Mouse (Mus musculus) hindbrain, embryonic 13.5 days (tissue): ENCODE results near the gene Atp8a1. TPM values are rescaled to one million over a fixed set of nuclear protein-coding genes. Genes with fewer than 3 reads are reported as not detected.

Experiments
- ATAC-seq: fragments of 200-750 bp; cut with Nextera tagmentation; 2 replicates; pipeline ENCODE4 v1.8.0; 2017; ENCODE audit warnings: moderate TSS enrichment; ENCODE audit not compliant: low FRiP score
- H3K27ac ChIP-seq: fragments of 300-500 bp; sonication (generic); 2 replicates; pipeline ENCODE4 v1.5.1; 2015; ENCODE audit warnings: inconsistent platforms, mild to moderate bottlenecking, moderate library complexity
- H3K27me3 ChIP-seq: fragments of 300-500 bp; sonication (generic); 2 replicates; pipeline ENCODE4 v1.6.1; 2015; ENCODE audit warnings: mild to moderate bottlenecking, inconsistent platforms
- H3K36me3 ChIP-seq: fragments of 300-500 bp; sonication (generic); 2 replicates; pipeline ENCODE4 v1.6.1; 2015; ENCODE audit warnings: mild to moderate bottlenecking, inconsistent platforms
- H3K4me1 ChIP-seq: fragments of 300-500 bp; sonication (generic); replicated peaks from 2 replicates; pipeline ENCODE4 v1.6.1; 2015; ENCODE audit warnings: inconsistent platforms
- H3K4me2 ChIP-seq: fragments of 300-500 bp; sonication (generic); 2 replicates; pipeline ENCODE4 v1.6.1; 2015; ENCODE audit warnings: inconsistent platforms, mild to moderate bottlenecking, moderate library complexity
- H3K4me3 ChIP-seq: fragments of 300-500 bp; sonication (generic); 2 replicates; pipeline ENCODE4 v1.5.1; 2015; ENCODE audit warnings: mild to moderate bottlenecking, inconsistent platforms
- H3K9ac ChIP-seq: fragments of 300-500 bp; sonication (generic); 2 replicates; pipeline ENCODE4 v1.6.1; 2015; ENCODE audit warnings: mild to moderate bottlenecking, inconsistent platforms
- H3K9me3 ChIP-seq: fragments of 300-500 bp; sonication (generic); 2 replicates; pipeline ENCODE4 v1.6.1; 2016; ENCODE audit warnings: inconsistent platforms
- WGBS: fragments of 180-500 bp; shearing (Covaris S2); methylation state at CpG from one replicate; pipeline ENCODE4 v1.1.7; 2015; 5-methylcytosine and 5-hydroxymethylcytosine counted together
- polyA plus RNA-seq: library from polyadenylated mRNA; unstranded; fragments of >200 nt; fragmentation: Nextera tagmentation; extraction: Ambion mirVana; gene quantifications from 2 replicates; pipeline ENCODE4 v1.2.1, GENCODE M21; 2015

The Atp8a1 gene
- polyA plus RNA-seq = 43.8 and 44.7 TPM in 2 replicates

DNA sequence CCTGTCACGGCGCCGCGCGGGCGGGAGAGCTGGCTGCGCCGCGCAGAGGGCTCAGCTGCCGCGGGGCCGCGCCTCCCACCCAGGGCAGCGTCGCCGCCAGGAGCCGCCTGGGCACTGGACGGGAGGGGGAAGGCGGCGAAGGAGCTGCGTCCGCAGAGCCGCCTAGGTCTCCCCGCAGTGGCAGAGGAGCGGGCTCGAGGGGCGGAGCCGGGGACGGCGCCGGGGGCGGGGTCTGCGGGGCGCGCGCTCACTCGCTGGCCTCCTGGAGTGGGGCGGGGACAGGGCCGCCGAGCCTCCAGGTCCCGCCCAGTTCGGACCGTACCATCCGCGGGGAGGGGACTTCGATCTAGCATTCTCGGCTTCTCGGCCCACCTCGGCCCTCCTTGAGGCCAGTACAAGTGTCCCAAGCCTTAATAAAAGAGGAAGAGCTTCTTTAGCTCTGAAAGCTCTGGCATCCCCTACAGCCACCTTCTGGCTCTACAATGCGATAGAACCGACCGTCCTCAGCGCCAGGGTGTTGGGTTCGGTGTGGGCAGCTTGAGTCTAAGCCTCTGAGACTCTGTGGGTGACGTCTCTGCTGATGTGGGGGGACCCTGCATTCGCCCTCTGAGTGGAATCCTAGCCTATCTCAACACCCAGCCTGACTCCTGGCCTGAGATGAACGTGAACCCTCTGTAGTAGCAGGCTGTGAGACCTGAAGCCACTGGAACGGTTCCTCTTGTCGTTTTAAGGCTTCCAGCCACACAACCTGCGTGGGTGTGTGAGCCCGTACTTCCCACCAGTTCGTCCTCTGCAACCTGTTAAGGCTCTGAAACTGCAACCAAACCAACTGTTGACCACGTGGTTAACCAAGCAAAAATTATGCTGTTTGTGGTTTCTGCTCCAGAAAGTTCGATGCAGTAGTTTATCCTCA, at the start of gene Atp8a1:
Gene Atp8a1 (minus strand): TSS at position 182 of the 913 bp plus-strand sequence.
- H3K9ac ChIP-seq = peak within 1 kb of the TSS; percentile 89
- under 1% methylated on average over 50 of the region's 64 CpGs for WGBS

DNA sequence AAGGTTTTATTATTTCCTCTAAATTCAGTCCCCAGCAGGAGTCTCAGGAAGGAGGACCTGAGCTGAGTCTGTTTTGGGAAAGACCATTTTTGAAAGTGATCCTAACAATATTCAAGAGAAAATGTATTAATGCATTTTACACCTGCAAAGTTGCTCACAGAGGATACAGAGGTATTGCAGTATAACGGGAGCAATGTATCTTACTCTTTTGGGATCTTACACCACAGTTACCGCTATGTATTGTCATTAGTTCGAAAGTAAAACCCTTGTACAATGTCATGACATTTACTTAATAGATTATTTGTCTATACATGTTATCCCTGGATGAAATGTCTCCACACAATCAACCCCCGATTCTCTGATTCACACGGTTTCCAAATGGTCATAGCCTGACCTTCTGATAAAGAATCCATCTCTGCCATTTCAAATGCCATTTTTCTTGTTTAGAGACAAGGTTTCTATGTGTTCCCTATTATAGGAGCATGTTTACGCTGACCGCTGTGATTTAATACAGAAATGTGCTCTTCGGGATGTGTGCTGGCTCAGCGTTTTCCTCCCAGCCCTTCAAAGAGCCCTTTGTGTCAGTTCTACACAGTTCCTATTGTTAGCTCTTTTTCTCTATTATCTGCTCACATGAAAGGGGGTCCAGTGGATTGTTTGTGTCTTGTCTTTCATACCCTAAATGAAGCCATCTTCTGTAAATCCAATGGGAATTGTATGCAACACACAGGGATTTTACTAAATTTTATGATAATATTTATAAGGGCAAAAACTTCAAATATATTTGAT, 37.4 kb upstream of the Atp8a1 start:
- H3K4me2 ChIP-seq = peak overlapping the region; percentile 31
- WGBS = 20% methylated on average over 9 of the region's 9 CpGs
- ATAC-seq = peak; percentile 56; the same call in 1 of the 2 replicates
- H3K27me3 ChIP-seq = no peaks in the 10 kb centered on the region
- no peaks in the 10 kb centered on the region for H3K36me3 ChIP-seq
- 0 out of 2 replicates have a peak overlapping the region, but pooled peaks have one; percentile 5 for H3K9ac ChIP-seq
- peaks cover 12% of the 10 kb centered on the region; the same call in 1 of the 2 replicates for H3K4me1 ChIP-seq
- no peaks in the 10 kb centered on the region for H3K9me3 ChIP-seq
- H3K27ac ChIP-seq = peak overlapping the region; percentile 30; the same call in 1 of the 2 replicates
- H3K4me3 ChIP-seq = no peak overlapping the region

More for the DNA sequence above, at the start of gene Atp8a1:
- peak within 1 kb of the TSS; percentile 78 for H3K4me2 ChIP-seq
- H3K27me3 ChIP-seq = no peaks in the 10 kb centered on the region
- peaks cover 54% of the 10 kb centered on the region for H3K4me1 ChIP-seq
- peak within 1 kb of the TSS; percentile 89 for H3K4me3 ChIP-seq
- ATAC-seq = peak; percentile 93
- peak within 1 kb of the TSS; percentile 94 for H3K27ac ChIP-seq
- H3K9me3 ChIP-seq = no peaks in the 10 kb centered on the region
- H3K36me3 ChIP-seq = no peaks in the 10 kb centered on the region

- Histone ChIP-seq H3K9ac (no peak overlapping the region), H3K4me2 (no peak overlapping the region), H3K4me3 (no peak overlapping the region), H3K4me1 (peaks cover 12% of the 10 kb centered on the region; the same call in 1 of the 2 replicates), H3K36me3 (no peaks in the 10 kb centered on the region), H3K27me3 (no peaks in the 10 kb centered on the region), H3K9me3 (no peaks in the 10 kb centered on the region), H3K27ac (peak overlapping the region; percentile 19; the same call in 1 of the 2 replicates)
- WGBS = 52% methylated on average over 1 of the region's 1 CpGs
- no peak for ATAC-seq
Measured at GRCm38 (mm10) chr5:67883564-67884171, 36.4 kb upstream of the Atp8a1 start.

- no peaks in the 10 kb centered on the region for H3K9me3 ChIP-seq
- no peaks in the 10 kb centered on the region for H3K4me1 ChIP-seq
- whole genome bisulfite sequencing = 37% methylated on average over 3 of the region's 3 CpGs
- H3K4me2 ChIP-seq = no peak overlapping the region
- H3K36me3 ChIP-seq = no peaks in the 10 kb centered on the region
- H3K4me3 ChIP-seq = no peak overlapping the region
- no peaks in the 10 kb centered on the region for H3K27me3 ChIP-seq
- H3K9ac ChIP-seq = no peak overlapping the region
- H3K27ac ChIP-seq = no peak overlapping the region
- no peak; the same call in 1 of the 2 replicates for ATAC-seq
Measured at GRCm38 (mm10) chr5:67871414-67871813, 24.2 kb upstream of the Atp8a1 start.

GRCm38 (mm10) chr5:67866221-67866620, 19.0 kb upstream of the Atp8a1 start:
- Histone ChIP-seq H3K4me1 (peaks cover 11% of the 10 kb centered on the region; the same call in 1 of the 2 replicates), H3K9ac (no peak overlapping the region), H3K27ac (no peak overlapping the region), H3K36me3 (no peaks in the 10 kb centered on the region), H3K4me3 (no peak overlapping the region), H3K27me3 (no peaks in the 10 kb centered on the region), H3K9me3 (no peaks in the 10 kb centered on the region), H3K4me2 (no peak overlapping the region)
- no peak for ATAC-seq
- 82% methylated on average over 9 of the region's 9 CpGs for WGBS

DNA sequence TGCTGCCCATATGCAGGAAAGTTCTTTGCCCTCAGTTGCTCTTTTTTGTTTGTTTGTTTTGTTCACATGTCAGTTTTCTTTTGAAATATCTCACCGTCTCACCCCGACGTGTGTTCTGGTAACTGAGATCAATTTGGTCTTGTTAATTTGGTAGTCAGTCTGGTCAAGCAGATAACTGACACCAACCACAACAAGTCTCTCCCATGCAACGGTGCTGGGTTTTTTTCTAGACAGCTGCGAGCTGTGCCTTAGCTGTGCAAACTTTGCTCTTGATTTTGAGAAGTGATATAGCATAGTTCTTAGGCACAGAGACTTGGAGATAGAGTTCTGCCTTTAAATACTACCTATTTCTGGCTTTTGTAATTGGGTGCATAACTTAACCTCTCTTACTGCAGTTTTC, 18.4 kb upstream of the Atp8a1 start:
- Histone ChIP-seq H3K4me1 (peaks cover 11% of the 10 kb centered on the region; the same call in 1 of the 2 replicates), H3K9ac (no peak overlapping the region), H3K9me3 (no peaks in the 10 kb centered on the region), H3K4me3 (no peak overlapping the region), H3K27ac (no peak overlapping the region), H3K4me2 (no peak overlapping the region), H3K27me3 (no peaks in the 10 kb centered on the region), H3K36me3 (no peaks in the 10 kb centered on the region)
- WGBS = 72% methylated on average over 5 of the region's 5 CpGs
- ATAC-seq = no peak

- WGBS = 87% methylated on average over 2 of the region's 2 CpGs
- Histone ChIP-seq H3K27me3 (no peaks in the 10 kb centered on the region), H3K36me3 (no peaks in the 10 kb centered on the region), H3K27ac (no peak overlapping the region), H3K4me3 (no peak overlapping the region), H3K9ac (no peak overlapping the region), H3K4me2 (no peak overlapping the region), H3K9me3 (no peaks in the 10 kb centered on the region), H3K4me1 (peaks cover 11% of the 10 kb centered on the region; the same call in 1 of the 2 replicates)
- no peak for ATAC-seq
Measured at GRCm38 (mm10) chr5:67864508-67865060, 17.4 kb upstream of the Atp8a1 start.

GRCm38 (mm10) chr5:67863950-67864391, 16.7 kb upstream of the Atp8a1 start:
- Histone ChIP-seq H3K9me3 (no peaks in the 10 kb centered on the region), H3K36me3 (no peaks in the 10 kb centered on the region), H3K4me3 (no peak overlapping the region), H3K27me3 (no peaks in the 10 kb centered on the region), H3K4me2 (no peak overlapping the region), H3K9ac (no peak overlapping the region), H3K27ac (no peak overlapping the region), H3K4me1 (peaks cover 11% of the 10 kb centered on the region; the same call in 1 of the 2 replicates)
- WGBS = 36% methylated on average over 10 of the region's 10 CpGs
- no peak for ATAC-seq

- Histone ChIP-seq H3K9ac (no peak overlapping the region), H3K9me3 (no peaks in the 10 kb centered on the region), H3K27ac (no peak overlapping the region), H3K4me1 (no peaks in the 10 kb centered on the region), H3K27me3 (no peaks in the 10 kb centered on the region), H3K4me2 (no peak overlapping the region), H3K36me3 (no peaks in the 10 kb centered on the region), H3K4me3 (no peak overlapping the region)
- ATAC-seq = no peak
- 84% methylated on average over 6 of the region's 6 CpGs for WGBS
Measured at GRCm38 (mm10) chr5:67854963-67855606, 7.9 kb upstream of the Atp8a1 start.

DNA sequence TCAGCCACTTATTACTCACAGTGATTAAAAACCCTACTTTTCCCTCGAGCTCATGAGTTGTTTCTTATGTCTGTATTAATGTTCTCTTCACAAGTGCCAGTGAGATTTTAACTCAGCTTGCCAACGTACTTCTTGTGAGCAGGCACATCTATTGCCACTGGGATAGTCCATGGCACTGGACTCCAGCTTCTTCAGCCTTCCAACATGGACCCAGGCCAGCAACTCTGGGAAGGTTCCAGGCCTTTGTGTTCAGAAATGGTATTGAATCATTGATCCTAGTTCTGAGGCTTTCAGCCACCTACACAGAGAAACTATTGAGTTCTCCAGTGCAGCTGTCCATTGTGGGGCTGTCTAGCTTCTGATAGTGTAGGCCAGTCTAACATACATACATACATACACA, 5.6 kb upstream of the Atp8a1 start:
- Histone ChIP-seq H3K4me2 (no peak overlapping the region), H3K4me3 (no peak overlapping the region), H3K27me3 (no peaks in the 10 kb centered on the region), H3K27ac (no peak overlapping the region), H3K9me3 (no peaks in the 10 kb centered on the region), H3K36me3 (no peaks in the 10 kb centered on the region), H3K9ac (no peak overlapping the region), H3K4me1 (peaks cover 16% of the 10 kb centered on the region)
- no peak for ATAC-seq
- 78% methylated on average over 2 of the region's 2 CpGs for WGBS

DNA sequence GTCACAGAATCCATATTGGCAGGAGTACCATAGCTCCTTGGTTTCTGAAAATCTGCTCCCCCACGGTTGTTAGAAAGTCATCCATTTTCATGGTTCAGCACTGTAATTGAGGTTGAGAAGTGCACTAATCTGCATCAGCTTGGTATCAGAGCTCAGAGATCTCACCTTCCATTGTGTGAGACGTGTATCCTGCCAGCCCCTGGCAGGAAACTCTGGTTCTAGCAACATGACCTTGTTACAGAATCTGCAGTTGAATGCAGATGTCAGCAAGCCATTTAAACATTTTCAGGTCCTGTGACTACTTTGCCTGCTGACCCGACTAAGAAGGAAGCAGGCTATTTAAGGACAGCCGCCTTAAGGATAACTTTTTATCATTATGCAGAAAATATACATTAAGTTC, 2.2 kb upstream of the Atp8a1 start:
- H3K4me1 ChIP-seq = peaks cover 36% of the 10 kb centered on the region
- H3K4me2 ChIP-seq = no peak overlapping the region
- H3K9me3 ChIP-seq = no peaks in the 10 kb centered on the region
- peak overlapping the region; percentile 94; the same call in 1 of the 2 replicates for H3K27ac ChIP-seq
- H3K27me3 ChIP-seq = no peaks in the 10 kb centered on the region
- 70% methylated on average over 4 of the region's 4 CpGs for WGBS
- ATAC-seq = no peak
- H3K4me3 ChIP-seq = no peak overlapping the region
- H3K9ac ChIP-seq = no peak overlapping the region
- H3K36me3 ChIP-seq = no peaks in the 10 kb centered on the region
